Mouse (Mus musculus): ENCODE results near the gene Rbfox3.

The Rbfox3 gene

DNA sequence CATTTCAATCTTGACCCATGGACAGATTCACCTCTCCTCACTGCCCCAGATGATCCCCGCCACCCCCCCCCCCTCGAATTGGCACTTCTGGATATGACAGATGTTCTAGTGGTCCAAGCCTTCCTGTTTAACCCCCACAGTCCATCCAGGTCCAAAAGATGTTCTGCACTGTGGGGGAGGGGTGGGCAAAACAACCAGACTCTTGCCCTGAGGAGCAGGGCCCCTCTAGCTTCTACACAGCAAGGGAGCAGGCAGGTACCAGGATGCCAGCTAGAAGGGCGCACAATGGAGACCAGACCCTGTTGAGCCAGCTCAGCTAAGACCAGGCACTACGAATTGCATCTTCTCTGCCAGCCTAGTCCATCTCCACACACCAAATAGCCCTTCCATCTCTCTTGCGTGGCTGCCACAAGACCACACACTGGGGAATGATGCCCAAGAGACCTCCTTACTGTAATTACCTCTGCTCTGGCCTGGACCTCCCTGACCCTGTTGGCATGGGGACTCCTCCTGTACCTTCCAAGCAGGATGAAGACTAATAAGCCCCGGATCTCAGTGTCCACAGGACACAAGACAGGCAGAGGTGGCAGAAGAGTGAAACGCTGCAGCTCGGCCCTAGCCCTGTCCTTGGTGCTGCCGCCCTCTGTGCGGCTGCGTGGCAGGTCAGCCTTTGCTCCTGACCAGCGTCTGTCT lies 5.1 kb downstream of the Rbfox3 start:
- no peak for DNase-seq (ENCODE audit: low spot score in 2 of 2)

GRCm38 (mm10) chr11:118905656-118906055 lies 5.7 kb downstream of the Rbfox3 start:
- DNase-seq (ENCODE audit: low spot score in 2 of 2): peak; percentile 79 to 82

DNA sequence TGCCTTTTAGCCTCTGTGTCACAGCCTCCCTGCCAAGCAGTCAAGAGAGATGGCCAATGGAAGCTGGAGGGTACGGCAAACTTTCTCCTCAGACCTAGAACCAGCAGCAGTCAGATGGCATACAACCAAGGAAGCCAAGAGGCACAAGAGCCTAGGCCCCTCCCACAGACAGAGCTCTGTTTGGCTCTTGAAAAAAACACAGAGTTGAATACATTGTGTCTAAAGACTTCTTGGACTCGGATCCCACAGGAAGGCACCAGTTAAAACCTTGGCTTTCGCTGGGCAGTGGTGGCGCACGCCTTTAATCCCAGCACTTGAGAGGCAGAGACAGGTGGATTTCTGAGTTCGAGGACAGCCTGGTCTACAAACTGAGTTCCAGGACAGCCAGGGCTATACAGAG lies 7.1 kb downstream of the Rbfox3 start:
- DNase-seq (ENCODE audit: low spot score in 2 of 2): no peak

GRCm38 (mm10) chr11:118899771-118900545 lies 11.4 kb downstream of the Rbfox3 start:
- no peak for DNase-seq (ENCODE audit: low spot score in 2 of 2)

DNA sequence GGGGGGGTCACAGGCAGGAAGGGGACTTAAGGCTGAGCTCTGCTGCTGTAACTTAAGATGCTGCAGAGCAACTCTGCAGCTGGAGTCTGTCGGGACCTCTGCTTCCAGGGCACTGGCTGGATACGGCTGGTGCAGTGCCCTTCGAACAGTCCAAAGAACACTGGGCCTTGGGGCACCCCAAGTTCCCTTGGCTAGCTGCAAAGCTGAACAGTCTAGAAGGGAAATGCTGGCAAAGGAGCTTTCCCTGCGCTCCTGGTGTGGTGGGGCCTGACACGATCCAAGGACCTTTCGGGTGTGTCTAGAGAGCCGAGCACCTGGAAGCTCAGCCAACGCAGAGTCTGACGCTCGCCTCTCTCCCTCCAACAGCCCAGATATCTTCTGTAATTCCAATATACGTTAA lies 12.8 kb downstream of the Rbfox3 start:
- no peak for DNase-seq (ENCODE audit: low spot score in 2 of 2)

- DNase-seq (ENCODE audit: low spot score in 2 of 2): no peak
Measured at GRCm38 (mm10) chr11:118898156-118898555, 13.2 kb downstream of the Rbfox3 start.

DNA sequence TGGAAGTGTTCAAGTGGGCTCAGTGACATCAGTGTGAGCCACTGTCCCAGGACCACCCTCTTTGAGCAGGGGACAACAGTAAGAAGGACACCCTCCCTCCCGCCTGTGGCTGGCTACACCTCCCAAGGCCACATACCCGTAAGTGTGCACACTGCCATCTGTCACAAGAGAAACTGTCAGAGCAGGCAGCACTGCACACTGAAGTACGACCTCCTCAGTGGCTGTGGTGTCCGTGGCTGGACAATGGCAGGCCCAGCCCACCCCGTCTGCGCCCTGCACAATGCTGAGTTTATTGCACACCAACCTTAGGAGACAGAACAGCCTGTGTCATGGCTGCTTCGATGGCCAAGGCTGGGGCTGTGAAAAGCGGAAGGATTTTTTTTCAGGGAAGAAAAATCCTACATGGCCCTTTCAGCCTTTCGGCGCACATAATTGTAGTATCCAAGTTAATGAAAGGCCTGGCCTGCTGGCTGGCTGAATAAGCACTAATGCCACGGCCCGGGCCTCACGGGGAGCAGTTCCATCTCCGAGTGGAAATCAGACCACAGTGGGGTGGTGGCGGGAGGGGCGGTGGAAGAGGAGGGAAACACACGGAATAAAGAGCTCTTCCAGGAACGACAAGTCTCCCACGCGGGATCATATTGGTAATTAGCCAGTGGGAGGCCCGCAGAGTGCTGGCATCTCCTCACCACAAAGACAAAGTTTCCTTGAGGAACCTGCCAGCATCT lies 14.1 kb downstream of the Rbfox3 start:
- DNase-seq (ENCODE audit: low spot score in 2 of 2): peak in 1 of 2 experiments; percentile 73

- DNase-seq (ENCODE audit: low spot score in 2 of 2): peak in 1 of 2 experiments; percentile 58
Measured at GRCm38 (mm10) chr11:118896032-118896675, 15.2 kb downstream of the Rbfox3 start.

- DNase-seq (ENCODE audit: low spot score in 2 of 2): peak in 1 of 2 experiments; percentile 72
Measured at GRCm38 (mm10) chr11:118894835-118895234, 16.6 kb downstream of the Rbfox3 start.

DNA sequence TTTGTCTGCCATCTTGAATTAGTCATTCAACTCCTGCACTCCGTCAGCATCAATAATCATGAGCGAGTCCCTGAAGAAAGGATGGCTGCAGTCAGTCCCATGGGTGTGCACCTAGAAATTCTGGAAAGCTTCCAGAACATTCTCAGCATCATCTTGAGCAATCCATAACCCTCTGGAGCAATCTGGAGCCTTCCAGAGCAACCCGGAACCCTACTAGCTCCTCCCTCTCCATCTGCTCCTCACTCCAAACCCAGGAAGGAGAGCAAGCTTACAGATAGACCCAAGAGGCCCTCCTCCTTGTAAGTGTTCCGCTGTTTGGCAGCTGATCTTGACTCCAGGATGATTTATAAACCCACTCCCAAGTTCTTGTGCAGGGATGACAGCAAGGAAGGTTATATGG lies 17.2 kb downstream of the Rbfox3 start:
- DNase-seq (ENCODE audit: low spot score in 2 of 2): no peak

- DNase-seq (ENCODE audit: low spot score in 2 of 2): no peak
Measured at GRCm38 (mm10) chr11:118892876-118893275, 18.5 kb downstream of the Rbfox3 start.

GRCm38 (mm10) chr11:118891516-118891915 lies 19.9 kb downstream of the Rbfox3 start:
- no peak for DNase-seq (ENCODE audit: low spot score in 2 of 2)

DNA sequence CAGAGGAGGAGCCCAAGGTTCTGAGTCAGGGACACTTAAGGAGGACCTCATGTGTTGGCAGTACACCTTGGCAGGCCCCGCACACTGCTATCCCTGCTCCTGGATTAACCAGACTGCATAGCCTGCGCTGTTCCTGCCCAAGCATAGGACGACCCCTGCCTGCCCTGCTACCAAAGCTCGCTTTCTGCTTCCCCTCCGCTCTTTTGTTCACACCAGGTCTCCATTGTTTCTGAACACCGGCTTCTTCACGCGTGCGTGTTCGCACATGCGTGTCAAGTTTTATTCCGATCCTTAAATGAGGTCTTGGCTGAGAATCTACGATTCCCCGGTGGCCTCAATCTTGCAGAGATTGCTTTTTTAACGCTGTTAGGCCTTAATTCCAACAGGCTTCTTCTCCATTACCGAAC lies 20.4 kb downstream of the Rbfox3 start:
- no peak for DNase-seq (ENCODE audit: low spot score in 2 of 2)

DNA sequence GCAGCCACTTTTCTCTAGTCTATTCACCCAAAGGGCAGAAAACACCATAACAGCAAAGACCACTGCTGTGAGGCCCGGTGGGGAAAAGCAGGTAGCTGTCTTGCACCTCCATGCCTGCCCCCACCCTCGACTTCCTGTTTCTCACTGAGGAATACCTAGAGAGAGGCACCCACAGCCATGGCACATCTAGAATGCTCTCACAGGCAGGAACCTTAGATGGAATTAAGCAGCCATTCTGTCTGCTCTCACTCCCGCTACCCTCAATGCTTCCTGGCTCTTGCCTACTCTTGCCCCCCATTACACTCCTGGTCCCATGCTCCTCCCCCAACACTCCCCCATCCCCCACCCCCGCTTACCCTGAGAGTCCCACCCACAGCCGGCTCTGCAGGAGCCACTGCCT lies 20.9 kb downstream of the Rbfox3 start:
- no peak for DNase-seq (ENCODE audit: low spot score in 2 of 2)

DNA sequence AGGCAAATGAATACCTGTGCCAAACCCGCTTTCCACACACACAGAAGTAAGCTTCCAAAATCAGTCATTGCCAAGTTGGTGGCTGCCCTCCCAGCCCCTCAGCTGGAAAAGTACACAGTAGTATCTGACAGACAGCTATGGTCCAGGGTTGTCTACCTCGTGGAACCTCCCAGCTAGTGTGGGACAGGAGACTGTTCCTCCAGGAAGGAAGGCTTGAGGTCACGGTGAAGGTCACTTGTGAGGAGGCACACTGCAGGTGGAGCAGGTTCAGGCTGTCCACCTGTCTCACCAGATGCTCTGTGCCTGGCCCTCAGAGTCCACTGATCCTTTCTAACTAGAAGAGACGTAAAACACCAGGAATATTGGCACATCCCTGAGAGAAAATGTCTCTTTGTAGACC lies 21.9 kb downstream of the Rbfox3 start:
- no peak for DNase-seq (ENCODE audit: low spot score in 2 of 2)

DNA sequence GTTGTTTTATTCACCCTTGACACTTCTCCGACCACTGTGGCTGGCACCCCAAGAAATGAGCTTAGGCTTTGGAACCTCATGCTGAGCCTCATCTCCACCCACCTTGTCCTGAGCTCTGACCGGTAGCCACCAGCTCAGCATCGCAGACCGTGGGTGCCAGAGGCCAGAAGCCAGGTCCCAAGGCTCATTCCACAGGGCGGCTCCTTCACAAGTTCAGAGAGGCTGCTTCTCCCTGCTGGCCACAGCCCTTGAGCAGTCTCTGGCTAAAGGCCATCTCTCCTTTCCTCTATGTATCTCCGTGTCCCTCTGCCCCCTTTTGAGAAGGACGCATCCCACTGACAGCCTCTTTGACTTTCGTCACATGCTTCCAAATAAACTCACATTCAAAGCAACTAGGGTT lies 23.0 kb downstream of the Rbfox3 start:
- DNase-seq (ENCODE audit: low spot score in 2 of 2): no peak

DNA sequence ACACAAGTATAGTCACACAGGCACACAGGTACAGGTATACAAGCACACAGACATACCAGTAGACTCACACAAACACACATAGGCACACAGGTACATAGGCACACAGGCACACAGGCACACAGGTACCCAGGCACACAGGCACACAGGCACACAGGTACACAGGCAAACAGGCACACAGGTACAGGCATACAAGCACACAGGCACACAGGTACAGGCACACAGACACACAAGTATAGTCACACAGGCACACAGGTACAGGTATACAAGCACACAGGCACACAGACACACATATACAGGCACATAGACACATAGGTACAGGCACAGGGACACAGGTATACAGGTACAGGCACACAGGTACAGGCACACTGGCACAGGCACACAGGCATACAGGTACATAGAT lies 24.2 kb downstream of the Rbfox3 start:
- DNase-seq (ENCODE audit: low spot score in 2 of 2): no peak

- no peak for DNase-seq (ENCODE audit: low spot score in 2 of 2)
Measured at GRCm38 (mm10) chr11:118886269-118886965, 25.0 kb downstream of the Rbfox3 start.

DNA sequence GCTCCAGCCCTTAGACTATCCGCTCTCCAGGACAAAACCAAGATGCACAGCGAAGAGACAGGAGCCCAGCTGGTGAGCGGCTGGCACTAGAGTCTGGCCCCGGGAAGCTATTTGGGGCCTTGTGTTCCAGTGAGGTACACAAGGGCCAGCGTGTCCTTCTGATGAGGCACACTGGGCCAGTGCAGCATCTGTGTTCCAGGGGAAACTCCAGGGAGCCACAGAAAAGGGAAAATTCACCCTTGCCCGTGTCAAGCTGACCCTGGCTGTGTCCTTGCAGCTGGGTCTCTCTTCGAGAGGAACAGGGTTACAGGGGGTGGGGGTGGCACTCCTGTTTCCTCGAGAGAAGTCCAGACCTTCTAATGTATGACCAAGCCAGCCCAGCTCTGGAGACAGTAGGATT lies 25.8 kb downstream of the Rbfox3 start:
- DNase-seq (ENCODE audit: low spot score in 2 of 2): no peak

- DNase-seq (ENCODE audit: low spot score in 2 of 2): peak in 1 of 2 experiments; percentile 80
Measured at GRCm38 (mm10) chr11:118885135-118885534, 26.3 kb downstream of the Rbfox3 start.

- DNase-seq (ENCODE audit: low spot score in 2 of 2): no peak
Measured at GRCm38 (mm10) chr11:118883143-118883542, 28.3 kb downstream of the Rbfox3 start.

All from left cerebral cortex, adult 9 months (tissue).